ENCODE assay signal across 12 mouse cellular contexts in genomic region chr1:107243170-107243569, GRCm38 (mm10). TPM values are rescaled to one million over a fixed set of nuclear protein-coding genes. Genes with fewer than 3 reads are reported as not detected.
DNase-seq lines count a peak whose midpoint lies in the region; ATAC-seq and TF ChIP-seq lines count a peak whose summit lies in the region.
"Not testable (repeated sequence)": the region's sequence is repeated elsewhere in the genome, so short reads cannot be mapped to it uniquely, and the experiment has no call there.
"Had no signal": no experiment of that assay in that cellular context is flagged by ENCODE, and none has a peak within 500 bp of the region (broad histone marks: within the 10 kb centered on the region; RNA-seq: fewer than 3 reads in every experiment).

No protein-coding gene starts in this region.

- DNase-seq in 416B (ENCODE audit: low read depth), result peak; percentile 6
- not testable (repeated sequence) for DNase-seq in embryonic facial prominence, embryonic 14.5 days (ENCODE audit: low spot score)
- DNase-seq in heart, postnatal 0 days (ENCODE audit: low spot score), result peak; percentile 9
- DNase-seq in kidney, postnatal 0 days (ENCODE audit: low spot score), result peak; percentile 3
- peak; percentile 10 to 17 for DNase-seq in left cerebral cortex, postnatal 36 days (ENCODE audit: low spot score in 2 of 2)
- DNase-seq in midbrain, embryonic 14.5 days, result peak; percentile 31
- peak; percentile 5 for DNase-seq in right cerebral cortex, postnatal 14 days

- not testable (repeated sequence) for H3K4me1 ChIP-seq in embryonic facial prominence, embryonic 14.5 days (ENCODE audit: control insufficient read depth, insufficient read depth, low read length); heart, postnatal 0 days (ENCODE audit: control insufficient read depth, insufficient read depth); kidney, postnatal 0 days (replicated peaks; ENCODE audit: insufficient read depth, low read length); midbrain, embryonic 14.5 days (ENCODE audit: control insufficient read depth, insufficient read depth, low read length)

- H3K4me2 ChIP-seq in embryonic facial prominence, embryonic 14.5 days (ENCODE audit: low read depth, low read length); heart, postnatal 0 days (ENCODE audit: low read depth, low read length); kidney, postnatal 0 days (ENCODE audit: low read length); midbrain, embryonic 14.5 days (ENCODE audit: low read length): not testable (repeated sequence)

- intact Hi-C loops in left cerebral cortex, postnatal 36 days (cut with DNase I), result loop anchor here (2.0 to 5.0 kb wide), 2 partner anchors 238 to 319 kb away; no protein-coding TSS in a partner anchor

- H3K27me3 ChIP-seq in embryonic facial prominence, embryonic 14.5 days (replicated peaks; ENCODE audit: control insufficient read depth, insufficient read depth, low read length); heart, postnatal 0 days (ENCODE audit: control insufficient read depth, insufficient read depth, low read length); kidney, postnatal 0 days (ENCODE audit: insufficient read depth, low read length); midbrain, embryonic 14.5 days (ENCODE audit: control insufficient read depth, insufficient read depth, low read length): not testable (repeated sequence)

- not testable (repeated sequence) for H3K27ac ChIP-seq in embryonic facial prominence, embryonic 14.5 days (replicated peaks; ENCODE audit: low read depth, low read length); heart, postnatal 0 days (ENCODE audit: low read depth); kidney, postnatal 0 days; midbrain, embryonic 14.5 days (replicated peaks; ENCODE audit: low read depth, low read length)

- H3K9me3 ChIP-seq in embryonic facial prominence, embryonic 14.5 days (ENCODE audit: control insufficient read depth, low read length); heart, postnatal 0 days (replicated peaks; ENCODE audit: control insufficient read depth, low read length); kidney, postnatal 0 days (replicated peaks; ENCODE audit: low read length); midbrain, embryonic 14.5 days (ENCODE audit: control insufficient read depth, low read length): not testable (repeated sequence)

- peak; percentile 49 for ATAC-seq in cerebellum, adult (ENCODE audit: insufficient number of reproducible peaks, low FRiP score, low TSS enrichment)
- ATAC-seq in embryonic facial prominence, embryonic 14.5 days (ENCODE audit: low read depth), result peak; percentile 41; the same call in 1 of the 2 replicates
- not testable (repeated sequence) for ATAC-seq in heart, postnatal 0 days (ENCODE audit: insufficient read depth, low read depth); kidney, postnatal 0 days (replicated peaks; ENCODE audit: low FRiP score, low read depth)
- ATAC-seq in midbrain, embryonic 14.5 days (ENCODE audit: low FRiP score, low TSS enrichment), result peak; percentile 67

- not testable (repeated sequence) for H3K36me3 ChIP-seq in embryonic facial prominence, embryonic 14.5 days (ENCODE audit: control insufficient read depth, insufficient read depth, low read length); heart, postnatal 0 days (replicated peaks; ENCODE audit: control insufficient read depth, insufficient read depth, low read length); kidney, postnatal 0 days (ENCODE audit: insufficient read depth, low read length); midbrain, embryonic 14.5 days (ENCODE audit: control insufficient read depth, insufficient read depth, low read length)

- H3K9ac ChIP-seq in embryonic facial prominence, embryonic 14.5 days (ENCODE audit: low read depth, low read length); heart, postnatal 0 days (replicated peaks; ENCODE audit: low read depth, low read length); kidney, postnatal 0 days (ENCODE audit: low read depth, low read length); midbrain, embryonic 14.5 days (replicated peaks; ENCODE audit: low read length): not testable (repeated sequence)

- TF ChIP-seq EP300 in heart, postnatal 0 days (IDR thresholded peaks at IDR 0.05; ENCODE audit: low read depth), result not testable (repeated sequence)

- H3K4me3 ChIP-seq in embryonic facial prominence, embryonic 14.5 days (ENCODE audit: low read depth, low read length); heart, postnatal 0 days (ENCODE audit: low read depth, low read length); kidney, postnatal 0 days (replicated peaks; ENCODE audit: low read depth, low read length); midbrain, embryonic 14.5 days (replicated peaks; ENCODE audit: low read depth, low read length): not testable (repeated sequence)

- 40% methylated on average over 3 of the region's 3 CpGs for WGBS in embryonic facial prominence, embryonic 14.5 days
- WGBS in heart, postnatal 0 days, result 28% methylated on average over 3 of the region's 3 CpGs
- WGBS in kidney, postnatal 0 days, result 41% methylated on average over 3 of the region's 3 CpGs
- WGBS in midbrain, embryonic 14.5 days, result 49% methylated on average over 3 of the region's 3 CpGs

- TF ChIP-seq CTCF in heart, postnatal 0 days (IDR thresholded peaks at IDR 0.05; ENCODE audit: low read depth), result peak; percentile 41
- peak; percentile 72 for TF ChIP-seq CTCF in kidney, postnatal 0 days (IDR thresholded peaks at IDR 0.05; ENCODE audit: low read depth)

RNA-seq across cellular contexts. Expression of gene Serpinb3b, which starts 35.0 kb away (rescaled TPM):
- polyA plus RNA-seq in embryonic facial prominence, embryonic 14.5 days (2014; fragmentation: Nextera tagmentation; extraction: Ambion mirVana), result 0.87 and 2.3 TPM in 2 replicates
- total RNA-seq in heart, postnatal 0 days (2014; rRNA removed; ENCODE audit: low replicate concordance), result not detected in 2 replicates
- polyA plus RNA-seq in heart, postnatal 0 days (2015; fragmentation: Nextera tagmentation; extraction: Ambion mirVana), result not detected in 2 replicates
- not detected in 2 replicates for polyA plus RNA-seq in kidney, postnatal 0 days (2015; fragmentation: Nextera tagmentation; extraction: Ambion mirVana)
- not detected for total RNA-seq in left cerebral cortex, postnatal 36 days (2021)
- polyA plus RNA-seq in midbrain, embryonic 14.5 days (2014; fragmentation: Nextera tagmentation; extraction: Ambion mirVana), result not detected in 2 replicates
- polyA plus RNA-seq: C2C12; frontal cortex, adult 2 months; large intestine, adult 2 months; macrophage had no signal

RNA-seq across cellular contexts. Expression of gene Serpinb3c, which starts 35.0 kb away (rescaled TPM):
- polyA plus RNA-seq in embryonic facial prominence, embryonic 14.5 days (2014; fragmentation: Nextera tagmentation; extraction: Ambion mirVana), result 2.0 and 4.5 TPM in 2 replicates
- not detected in 2 replicates for total RNA-seq in heart, postnatal 0 days (2014; rRNA removed; ENCODE audit: low replicate concordance)
- polyA plus RNA-seq in heart, postnatal 0 days (2015; fragmentation: Nextera tagmentation; extraction: Ambion mirVana), result not detected in 2 replicates
- polyA plus RNA-seq in kidney, postnatal 0 days (2015; fragmentation: Nextera tagmentation; extraction: Ambion mirVana), result not detected in 2 replicates
- not detected for total RNA-seq in left cerebral cortex, postnatal 36 days (2021)
- not detected in 2 replicates for polyA plus RNA-seq in midbrain, embryonic 14.5 days (2014; fragmentation: Nextera tagmentation; extraction: Ambion mirVana)
- polyA plus RNA-seq: C2C12; frontal cortex, adult 2 months; large intestine, adult 2 months; macrophage had no signal
